Mouse (Mus musculus) T-helper 2 cell (primary cell): Measurements from ENCODE around the gene Skint4.

ENCODE experiments used
- in situ Hi-C: fragments of 300-600 bp; cut with MboI, MseI; formaldehyde crosslinking; loops from one replicate; pipeline ENCODE4 v1.15.1; 2025; ENCODE audit warnings: high pct_unique_total_duplicates

Skint4 gene

DNA sequence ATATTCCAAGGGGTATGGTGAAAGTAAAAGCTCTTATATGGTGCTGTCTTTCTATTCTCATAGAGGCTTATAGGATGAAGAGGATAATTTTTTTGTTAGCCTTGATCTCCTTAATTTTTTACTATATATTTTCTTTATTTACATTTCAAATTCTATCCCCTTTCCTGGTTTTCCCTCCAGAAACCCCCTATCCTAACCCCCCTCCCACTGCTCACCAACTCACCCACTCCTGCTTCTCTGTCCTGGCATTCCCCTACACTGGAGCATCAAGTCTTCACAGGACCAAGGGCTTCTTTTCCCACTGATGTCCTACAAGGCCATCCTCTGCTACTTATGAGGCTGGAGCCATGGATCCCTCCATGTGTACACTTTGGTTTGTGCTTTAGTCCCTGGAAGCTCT, at the start of gene Skint4:
Gene Skint4 (plus strand): TSS at position 301 of the 400 bp plus-strand sequence.
- in situ Hi-C loops, result no loop called here
